Mouse (Mus musculus) thymus, adult 2 months (tissue): ENCODE measurements at regions not wholly inside any gene's neighbourhood (a gene's known extent, or its start where the extent isn't known, plus 50 kb on each side); places are given as distances from the start of the nearest gene placed in this dataset.

ENCODE experiments used
- CTCF ChIP-seq: fragments of 200-500 bp; IDR thresholded peaks from 2 replicates; pipeline ENCODE4 v1.5.1; 2012; ENCODE audit warnings: mild to moderate bottlenecking, control low read depth, low read length, moderate library complexity, borderline replicate concordance; ENCODE audit not compliant: control insufficient read depth, poor library complexity, insufficient read depth; ENCODE audit errors: extremely low read depth
- POLR2A ChIP-seq: fragments of 200-500 bp; IDR thresholded peaks from 2 replicates; pipeline ENCODE4 v1.6.1; 2012; ENCODE audit warnings: mild to moderate bottlenecking, low read length, control low read depth, moderate library complexity; ENCODE audit not compliant: control insufficient read depth, poor library complexity, insufficient read depth; ENCODE audit errors: extremely low read depth

- no peak for TF ChIP-seq POLR2A
- TF ChIP-seq CTCF = no peak
These were observed 56.4 kb upstream of the Adra2c start for GRCm38 (mm10) chr5:35221451-35222305.
